Mouse (Mus musculus) cerebellum, adult 2 months (tissue): ENCODE data around the gene Capns1.

Source experiments
- CTCF ChIP-seq: fragments of 200-500 bp; IDR thresholded peaks from 2 replicates; pipeline ENCODE4 v1.5.1; 2011; ENCODE audit warnings: low read depth, mild to moderate bottlenecking, control low read depth, low read length, moderate library complexity, borderline replicate concordance; ENCODE audit not compliant: insufficient read depth
- POLR2A ChIP-seq: fragments of 200-500 bp; IDR thresholded peaks from 2 replicates; pipeline ENCODE4 v1.6.1; 2011; ENCODE audit warnings: low read length, control low read depth, borderline replicate concordance; ENCODE audit not compliant: insufficient read depth

GRCm38 (mm10) chr7:30216723-30217151 is 18.1 kb upstream of the Capns1 start:
- peak; percentile 86 for TF ChIP-seq CTCF
- peak; percentile 40; the same call in 1 of the 2 replicates for TF ChIP-seq POLR2A
